Mouse (Mus musculus): ENCODE measurements around the gene Fam240a. TPM values are rescaled to one million over a fixed set of nuclear protein-coding genes. Genes with fewer than 3 reads are reported as not detected.

Gene Fam240a
- polyA plus RNA-seq, 1 experiment from 2014 or later = not detected

- H3K4me3 ChIP-seq = no peak overlapping the region
- no peak overlapping the region for H3K27ac ChIP-seq
- H3K9me3 ChIP-seq = no peaks in the 10 kb centered on the region
- no peaks in the 10 kb centered on the region; the same call in 1 of the 2 replicates for H3K36me3 ChIP-seq
- no peak overlapping the region for H3K9ac ChIP-seq
- WGBS = 90% methylated on average over 14 of the region's 14 CpGs
- H3K4me2 ChIP-seq = no peak overlapping the region
- 0 out of 2 replicates have a peak, but pooled peaks cover 7% of the 10 kb centered on the region for H3K4me1 ChIP-seq
- H3K27me3 ChIP-seq = no peaks in the 10 kb centered on the region
- no peak for ATAC-seq (ENCODE audit: borderline replicate concordance, extremely low read depth, low FRiP score, low TSS enrichment)
Measured at GRCm38 (mm10) chr9:110888935-110889334, 27.7 kb downstream of the Fam240a start.

GRCm38 (mm10) chr9:110887388-110888303 is 29.0 kb downstream of the Fam240a start:
- H3K27ac ChIP-seq = no peak overlapping the region

GRCm38 (mm10) chr9:110881953-110882352 is 34.7 kb downstream of the Fam240a start:
- no peak for ATAC-seq (ENCODE audit: borderline replicate concordance, extremely low read depth, low FRiP score, low TSS enrichment)

More at GRCm38 (mm10) chr9:110887388-110888303, 29.0 kb downstream of the Fam240a start:
- Histone ChIP-seq H3K9me3 (no peaks in the 10 kb centered on the region), H3K4me3 (no peak overlapping the region), H3K9ac (no peak overlapping the region), H3K36me3 (no peaks in the 10 kb centered on the region; the same call in 1 of the 2 replicates), H3K4me1 (0 out of 2 replicates have a peak, but pooled peaks cover 7% of the 10 kb centered on the region), H3K4me2 (no peak overlapping the region), H3K27me3 (no peaks in the 10 kb centered on the region)
- ATAC-seq (ENCODE audit: borderline replicate concordance, extremely low read depth, low FRiP score, low TSS enrichment) = no peak
- WGBS = 57% methylated on average over 9 of the region's 9 CpGs

GRCm38 (mm10) chr9:110880772-110881171 is 35.9 kb downstream of the Fam240a start:
- peak overlapping the region; percentile 49 for H3K9ac ChIP-seq
- WGBS = 47% methylated on average over 4 of the region's 4 CpGs

More at GRCm38 (mm10) chr9:110881953-110882352, 34.7 kb downstream of the Fam240a start:
- no peak overlapping the region for H3K27ac ChIP-seq
- H3K9me3 ChIP-seq = no peaks in the 10 kb centered on the region
- H3K4me1 ChIP-seq = peaks cover 21% of the 10 kb centered on the region
- H3K27me3 ChIP-seq = peaks cover 9% of the 10 kb centered on the region; the same call in 1 of the 2 replicates
- no peaks in the 10 kb centered on the region for H3K36me3 ChIP-seq
- H3K9ac ChIP-seq = no peak overlapping the region
- peak overlapping the region; percentile 7; the same call in 1 of the 2 replicates for H3K4me2 ChIP-seq
- WGBS = 58% methylated on average over 7 of the region's 7 CpGs
- no peak overlapping the region for H3K4me3 ChIP-seq

GRCm38 (mm10) chr9:110879998-110880561 is 36.6 kb downstream of the Fam240a start, which contains the start of gene Tmie:
Tmie (minus strand) TSS chr9:110880113.
- under 1% methylated on average over 56 of the region's 57 CpGs for WGBS
- Histone ChIP-seq H3K9ac (peak within 1 kb of the TSS; percentile 49), H3K27ac (peak within 1 kb of the TSS; percentile 64), H3K36me3 (no peaks in the 10 kb centered on the region), H3K4me3 (peak within 1 kb of the TSS; percentile 56), H3K4me1 (peaks cover 21% of the 10 kb centered on the region), H3K27me3 (peaks cover 9% of the 10 kb centered on the region; the same call in 1 of the 2 replicates), H3K4me2 (peak within 1 kb of the TSS; percentile 92), H3K9me3 (no peaks in the 10 kb centered on the region)
- peak; percentile 80 for ATAC-seq (ENCODE audit: borderline replicate concordance, extremely low read depth, low FRiP score, low TSS enrichment)

More at GRCm38 (mm10) chr9:110880772-110881171, 35.9 kb downstream of the Fam240a start:
- peak overlapping the region; percentile 92 for H3K4me2 ChIP-seq
- peak; percentile 32; the same call in 1 of the 2 replicates for ATAC-seq (ENCODE audit: borderline replicate concordance, extremely low read depth, low FRiP score, low TSS enrichment)
- H3K27me3 ChIP-seq = peaks cover 9% of the 10 kb centered on the region; the same call in 1 of the 2 replicates
- H3K4me3 ChIP-seq = peak overlapping the region; percentile 56
- H3K36me3 ChIP-seq = no peaks in the 10 kb centered on the region
- peaks cover 21% of the 10 kb centered on the region for H3K4me1 ChIP-seq
- H3K27ac ChIP-seq = peak overlapping the region; percentile 64
- H3K9me3 ChIP-seq = no peaks in the 10 kb centered on the region

GRCm38 (mm10) chr9:110879191-110879920 is 37.3 kb downstream of the Fam240a start, which contains the start of gene Als2cl:
Als2cl (plus strand) TSS chr9:110879870.
- Histone ChIP-seq H3K9ac (peak within 1 kb of the TSS; percentile 49), H3K4me1 (peaks cover 29% of the 10 kb centered on the region), H3K27ac (peak within 1 kb of the TSS; percentile 64), H3K9me3 (no peaks in the 10 kb centered on the region), H3K4me2 (peak within 1 kb of the TSS; percentile 92), H3K27me3 (peaks cover 11% of the 10 kb centered on the region), H3K4me3 (peak within 1 kb of the TSS; percentile 56), H3K36me3 (no peaks in the 10 kb centered on the region)
- WGBS = 14% methylated on average over 12 of the region's 12 CpGs
- ATAC-seq (ENCODE audit: borderline replicate concordance, extremely low read depth, low FRiP score, low TSS enrichment) = 0 out of 2 replicates have a peak, but pooled peaks have one; percentile 11

- 85% methylated on average over 5 of the region's 5 CpGs for WGBS
- Histone ChIP-seq H3K27ac (no peak overlapping the region), H3K36me3 (no peaks in the 10 kb centered on the region), H3K27me3 (peaks cover 26% of the 10 kb centered on the region), H3K4me2 (no peak overlapping the region), H3K4me3 (no peak overlapping the region), H3K9me3 (no peaks in the 10 kb centered on the region), H3K9ac (no peak overlapping the region), H3K4me1 (peaks cover 39% of the 10 kb centered on the region)
- ATAC-seq (ENCODE audit: borderline replicate concordance, extremely low read depth, low FRiP score, low TSS enrichment) = no peak
Measured at GRCm38 (mm10) chr9:110877888-110878287, 38.8 kb downstream of the Fam240a start.

GRCm38 (mm10) chr9:110877353-110877752 is 39.3 kb downstream of the Fam240a start:
- Histone ChIP-seq H3K27ac (no peak overlapping the region), H3K9me3 (no peaks in the 10 kb centered on the region), H3K36me3 (no peaks in the 10 kb centered on the region), H3K4me3 (no peak overlapping the region), H3K27me3 (peaks cover 31% of the 10 kb centered on the region), H3K4me2 (no peak overlapping the region), H3K4me1 (peaks cover 39% of the 10 kb centered on the region), H3K9ac (no peak overlapping the region)
- 90% methylated on average over 1 of the region's 1 CpGs for WGBS
- ATAC-seq (ENCODE audit: borderline replicate concordance, extremely low read depth, low FRiP score, low TSS enrichment) = no peak

GRCm38 (mm10) chr9:110875288-110875695 is 41.4 kb downstream of the Fam240a start:
- H3K27ac ChIP-seq = no peak overlapping the region
- no peak overlapping the region for H3K4me3 ChIP-seq
- H3K27me3 ChIP-seq = peaks cover 26% of the 10 kb centered on the region
- no peak overlapping the region for H3K9ac ChIP-seq
- 25% methylated on average over 6 of the region's 6 CpGs for WGBS
- no peaks in the 10 kb centered on the region for H3K36me3 ChIP-seq
- no peak for ATAC-seq (ENCODE audit: borderline replicate concordance, extremely low read depth, low FRiP score, low TSS enrichment)
- no peaks in the 10 kb centered on the region for H3K9me3 ChIP-seq
- H3K4me1 ChIP-seq = peaks cover 27% of the 10 kb centered on the region
- H3K4me2 ChIP-seq = no peak overlapping the region

- WGBS = 19% methylated on average over 3 of the region's 3 CpGs
- no peak overlapping the region for H3K4me2 ChIP-seq
- H3K36me3 ChIP-seq = no peaks in the 10 kb centered on the region
- no peak overlapping the region for H3K9ac ChIP-seq
- no peak overlapping the region for H3K4me3 ChIP-seq
- no peak overlapping the region for H3K27ac ChIP-seq
- H3K27me3 ChIP-seq = peaks cover 23% of the 10 kb centered on the region
- H3K4me1 ChIP-seq = peaks cover 26% of the 10 kb centered on the region
- no peaks in the 10 kb centered on the region for H3K9me3 ChIP-seq
- no peak for ATAC-seq (ENCODE audit: borderline replicate concordance, extremely low read depth, low FRiP score, low TSS enrichment)
Measured at GRCm38 (mm10) chr9:110874660-110875191, 41.9 kb downstream of the Fam240a start.
